Mouse (Mus musculus): ENCODE measurements around the gene Clstn3.

Gene Clstn3

DNA sequence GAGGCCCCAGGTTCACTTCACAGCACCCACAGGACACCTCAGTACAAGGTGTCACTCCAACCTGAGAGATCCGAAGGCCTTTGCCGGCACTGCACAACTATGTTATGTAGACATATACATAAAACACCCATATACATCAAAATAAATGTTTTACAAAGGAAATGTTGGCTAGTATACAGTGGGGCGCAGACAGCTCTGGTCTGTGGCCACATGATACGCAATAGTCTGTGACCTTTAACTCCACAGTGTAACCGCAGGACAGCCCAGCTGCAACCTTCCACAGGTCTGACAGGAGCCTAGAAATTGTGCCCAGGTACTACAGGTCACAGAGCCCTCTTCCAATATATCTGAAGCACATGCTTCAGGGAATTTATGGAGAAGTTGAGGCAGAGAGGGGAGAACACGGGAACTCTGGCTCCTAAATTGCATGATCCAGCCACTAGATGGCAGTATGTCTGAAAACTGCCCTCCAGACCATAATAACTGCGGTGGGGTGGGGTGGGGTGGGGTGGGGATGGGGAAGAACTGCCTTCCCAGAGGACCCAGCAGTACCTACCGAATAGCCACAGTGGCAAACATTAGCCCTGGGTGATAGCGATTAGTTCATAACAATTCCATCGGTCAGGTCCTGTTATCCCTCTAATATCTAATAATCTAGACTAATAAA lies 16.3 kb downstream of the Clstn3 start:
- no peak for DNase-seq (ENCODE audit: low spot score)

DNA sequence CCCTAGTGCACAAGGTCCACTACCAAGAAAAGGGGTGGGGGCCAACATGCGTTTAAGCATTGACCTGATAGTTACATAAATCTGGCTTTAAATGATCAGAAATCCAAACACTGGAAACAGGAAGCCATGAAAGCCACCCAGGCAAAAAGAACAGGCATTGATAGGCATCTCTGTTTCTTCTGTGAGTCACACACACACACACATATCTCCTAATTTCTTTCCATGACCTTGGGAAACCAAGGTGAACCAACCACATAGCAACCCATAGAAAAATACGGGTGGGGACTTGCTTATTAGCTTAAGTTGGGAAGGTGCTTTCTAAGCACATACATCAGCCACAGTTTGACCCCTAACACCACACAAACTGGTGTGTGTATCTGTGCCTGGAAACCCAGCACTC lies 17.2 kb downstream of the Clstn3 start:
- no peak for DNase-seq (ENCODE audit: low spot score)

GRCm38 (mm10) chr6:124446459-124446858 lies 18.1 kb downstream of the Clstn3 start:
- no peak for DNase-seq (ENCODE audit: low spot score)

DNA sequence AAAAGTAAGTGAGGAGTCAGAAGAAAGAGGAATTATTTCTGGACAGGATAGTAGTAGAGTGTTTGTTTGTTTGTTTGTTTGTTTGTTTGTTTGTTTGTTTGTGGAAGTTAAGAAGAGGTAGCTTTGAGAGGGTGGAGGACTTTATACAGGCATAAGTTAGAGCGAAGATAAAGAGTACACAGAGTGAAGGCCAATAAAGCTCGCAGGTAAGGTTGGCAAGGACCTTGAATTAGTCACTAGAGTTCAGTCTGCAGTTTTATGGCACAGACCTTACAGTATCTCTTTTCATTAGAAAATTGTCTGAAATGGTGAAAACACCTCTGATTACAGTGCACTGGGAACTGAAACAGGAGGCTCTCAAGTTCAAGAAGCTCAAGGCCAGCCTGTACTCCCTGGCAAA lies 18.6 kb downstream of the Clstn3 start:
- no peak for DNase-seq (ENCODE audit: low spot score)

DNA sequence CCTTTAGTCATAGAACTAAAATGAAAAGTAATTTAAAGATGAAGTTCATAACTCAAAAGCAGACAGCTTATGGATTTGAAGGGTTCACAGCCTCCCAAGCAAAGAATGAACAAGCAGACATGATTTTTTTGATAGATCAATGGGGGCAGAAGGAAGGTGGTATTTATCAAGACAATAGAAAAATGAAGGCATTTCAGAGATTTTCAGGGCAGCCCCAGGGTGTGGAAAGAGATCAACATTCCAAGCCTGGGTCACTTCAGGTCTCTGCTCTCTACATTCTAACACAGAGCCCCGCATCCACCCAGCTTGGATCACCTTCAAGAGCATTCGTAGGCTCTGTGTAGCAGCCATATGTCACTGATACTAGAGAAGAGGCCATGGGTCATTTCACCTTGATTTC lies 21.3 kb downstream of the Clstn3 start:
- DNase-seq (ENCODE audit: low spot score): no peak

DNA sequence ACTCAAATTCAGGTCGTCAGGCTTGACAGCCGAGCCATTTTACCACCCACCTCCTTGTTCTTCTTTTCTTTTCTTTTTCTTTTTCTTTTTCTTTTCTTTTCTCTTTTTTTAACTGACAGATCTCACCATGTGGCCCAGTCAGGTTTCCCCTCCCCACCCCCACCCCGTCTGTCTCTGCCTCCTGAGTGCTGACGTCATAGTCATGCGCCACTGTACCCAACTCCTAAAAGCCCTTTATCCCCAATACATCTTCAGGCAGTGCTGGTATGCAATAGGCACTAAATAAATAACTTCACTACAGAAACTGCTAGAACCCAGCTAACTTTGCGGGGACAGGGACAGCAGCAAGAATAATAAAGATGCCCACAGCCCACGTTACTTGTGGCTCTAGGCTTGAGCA lies 28.3 kb downstream of the Clstn3 start:
- no peak for DNase-seq (ENCODE audit: low spot score)

DNA sequence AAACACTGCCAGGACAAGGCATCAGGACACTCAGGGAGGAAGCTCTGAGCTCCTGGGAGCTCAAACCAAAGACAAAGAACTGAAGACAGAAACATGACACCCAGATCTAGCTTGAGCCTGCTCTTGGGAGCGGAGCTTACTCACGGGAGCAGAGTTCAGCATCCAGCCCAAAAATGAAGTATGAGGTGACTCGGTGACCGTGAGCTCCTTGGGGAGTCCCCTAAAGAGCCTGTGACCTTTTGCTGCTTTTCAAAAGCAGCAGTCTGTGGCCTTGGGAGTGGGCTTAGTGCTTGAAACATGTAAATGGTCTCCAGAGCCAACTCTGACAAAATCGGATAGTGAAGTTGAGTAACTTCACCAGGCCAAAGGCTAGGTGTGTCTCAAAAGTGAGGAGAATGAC lies 29.4 kb downstream of the Clstn3 start:
- no peak for DNase-seq (ENCODE audit: low spot score)

DNA sequence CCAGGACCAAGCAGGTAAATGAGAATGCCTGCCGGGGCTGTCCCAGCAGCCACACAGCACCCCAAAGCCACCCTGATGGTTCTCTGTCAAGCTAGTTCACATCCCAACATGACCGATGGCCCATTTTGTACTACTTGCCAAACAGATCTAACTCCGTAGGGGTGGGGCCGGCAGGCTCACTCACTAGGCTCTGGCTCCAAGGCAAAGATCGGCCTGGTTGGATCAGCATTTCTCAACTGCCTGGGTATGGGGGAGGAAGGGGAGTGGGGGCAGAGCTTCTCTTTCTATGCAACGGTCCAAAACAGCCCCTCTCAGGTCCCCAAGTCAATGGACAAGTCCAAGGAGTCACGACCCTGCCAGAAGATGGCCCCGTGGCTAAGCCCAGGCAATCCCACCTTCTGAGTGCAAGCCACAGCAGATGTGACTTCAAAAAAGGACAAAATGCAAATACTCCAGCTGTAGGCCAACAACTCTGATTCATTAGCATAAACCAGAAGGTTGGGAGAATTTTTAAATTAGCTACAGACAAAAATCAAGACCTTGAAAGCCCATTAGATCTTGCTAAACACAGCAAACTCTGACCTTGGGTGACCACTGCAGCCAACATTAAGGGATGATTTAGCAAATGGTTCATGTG lies 30.8 kb downstream of the Clstn3 start:
- DNase-seq (ENCODE audit: low spot score): no peak

DNA sequence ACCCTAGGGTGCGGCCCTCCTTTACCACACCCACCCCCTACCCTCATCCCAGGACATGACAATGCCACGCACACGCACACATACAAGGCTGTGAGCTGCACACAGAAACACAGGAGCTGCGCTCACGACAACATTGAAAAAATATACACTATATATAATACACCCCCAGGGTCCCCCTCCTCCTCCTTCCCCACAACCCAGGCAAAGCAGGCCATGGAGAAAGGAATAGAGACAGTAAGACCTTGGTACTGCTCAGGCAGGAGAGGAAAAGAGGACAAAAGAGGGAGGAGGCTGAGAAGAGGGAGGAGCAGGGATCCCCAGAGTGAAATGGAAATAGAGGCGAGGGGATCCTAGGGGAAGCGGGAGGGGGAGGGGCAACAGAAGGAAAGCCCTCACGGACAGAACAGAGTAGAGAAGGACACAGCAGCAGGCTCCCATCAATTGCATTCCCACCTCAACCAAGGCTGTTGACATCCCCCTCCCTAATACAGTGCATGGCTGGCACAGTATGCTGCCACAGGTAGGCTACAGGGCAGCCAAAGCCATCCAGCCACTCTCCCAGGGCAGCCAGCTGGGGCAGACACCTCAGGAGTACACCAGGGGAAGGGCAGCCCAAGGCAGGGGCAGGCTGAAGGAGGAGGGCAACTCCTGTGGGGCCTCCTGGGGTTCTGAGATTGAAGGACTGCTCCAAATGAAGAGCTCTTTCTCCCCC lies 33.7 kb downstream of the Clstn3 start:
- DNase-seq (ENCODE audit: low spot score): no peak

DNA sequence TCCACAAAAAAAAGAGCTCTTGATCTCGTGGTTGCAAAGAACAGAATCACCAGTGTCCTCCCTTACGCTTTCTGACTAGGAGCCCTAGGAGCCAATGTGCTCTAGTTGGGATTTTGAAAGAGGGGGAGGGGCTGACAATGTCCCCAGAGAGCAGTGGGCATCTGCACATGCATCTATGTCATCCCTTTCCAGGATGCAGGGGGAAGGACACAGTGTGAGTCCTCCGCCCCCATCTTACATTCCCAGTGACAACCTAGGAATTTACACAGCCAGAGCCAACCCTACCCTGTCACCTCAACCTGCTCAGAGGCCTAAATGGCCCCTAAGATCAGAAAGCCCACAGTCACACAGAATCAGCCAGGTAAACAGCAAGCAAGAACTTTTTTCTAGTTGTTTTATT lies 34.2 kb downstream of the Clstn3 start:
- DNase-seq (ENCODE audit: low spot score): no peak

DNA sequence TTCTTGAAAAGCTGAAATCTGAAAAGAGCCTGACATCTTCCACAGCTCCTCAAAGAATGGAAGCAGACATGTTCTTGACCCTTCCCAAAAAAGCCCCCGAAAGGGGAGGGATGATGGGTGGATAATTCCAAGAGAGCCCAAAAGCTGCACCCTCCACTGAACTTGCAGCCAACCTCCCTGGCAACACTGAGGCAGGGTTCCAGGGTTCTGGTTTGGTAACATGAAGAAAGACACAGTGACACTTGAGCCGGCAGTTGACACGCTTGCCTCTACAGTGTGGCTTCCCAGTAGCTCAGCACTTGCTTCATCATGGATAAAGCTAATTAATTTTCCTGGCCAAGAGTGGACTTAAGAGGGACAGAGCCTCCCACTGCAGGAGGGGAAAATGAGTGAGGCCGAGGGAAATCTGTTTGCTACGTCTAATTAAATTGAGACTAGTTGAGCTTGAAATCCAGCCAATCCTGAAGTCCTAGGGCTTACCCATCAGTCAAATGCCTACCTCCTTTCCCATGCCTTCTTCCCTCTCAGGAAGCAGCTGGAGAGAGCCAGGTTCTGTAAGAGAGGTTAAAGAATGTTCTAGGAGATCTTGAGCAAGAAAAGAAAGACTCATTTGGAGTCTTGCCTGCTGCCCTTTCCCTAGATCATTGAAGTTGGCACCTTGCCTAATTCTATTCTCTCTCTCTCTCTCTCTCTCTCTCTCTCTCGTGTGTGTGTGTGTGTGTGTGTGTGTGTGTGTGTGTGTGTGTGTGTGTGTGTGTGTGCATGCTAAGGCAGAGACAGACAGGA lies 36.6 kb downstream of the Clstn3 start:
- DNase-seq (ENCODE audit: low spot score): no peak

DNA sequence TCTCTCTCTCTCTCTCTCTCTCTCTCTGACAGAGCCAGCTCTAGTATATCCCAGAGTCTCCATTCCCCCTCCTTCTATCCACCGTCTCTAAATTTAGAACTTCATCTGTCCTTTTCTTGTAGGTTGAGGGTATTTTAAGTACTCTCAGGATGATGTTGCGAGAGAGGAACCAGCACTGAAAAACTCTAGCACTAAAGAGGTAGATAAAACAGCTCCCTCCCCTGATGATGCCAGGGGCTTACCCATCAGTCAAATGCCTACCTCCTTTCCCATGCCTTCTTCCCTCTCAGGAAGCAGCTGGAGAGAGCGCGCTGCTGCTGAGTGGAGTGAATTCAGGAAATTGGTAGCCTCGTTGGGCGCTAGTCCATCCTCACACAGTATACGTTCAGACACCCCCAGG lies 37.3 kb downstream of the Clstn3 start:
- no peak for DNase-seq (ENCODE audit: low spot score)

DNA sequence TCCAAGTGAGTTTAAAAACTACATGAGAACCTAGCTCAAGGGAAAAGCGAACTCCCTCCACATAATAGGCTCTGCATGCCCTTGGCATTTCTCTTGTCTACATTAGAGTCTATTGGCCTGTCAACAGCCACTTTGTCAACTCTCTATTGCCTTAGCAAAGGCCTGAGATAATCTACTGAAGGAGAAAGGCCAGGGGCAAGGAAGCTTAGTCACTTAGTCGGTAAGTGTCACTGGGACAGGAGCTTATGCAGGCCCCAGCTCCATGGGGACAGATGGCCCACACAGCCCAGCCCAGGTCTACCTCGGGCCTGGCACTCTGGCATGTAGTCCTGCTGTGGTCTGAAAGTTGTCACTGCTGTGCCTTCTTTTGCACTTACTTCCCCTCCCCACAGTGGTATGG lies 38.0 kb downstream of the Clstn3 start:
- no peak for DNase-seq (ENCODE audit: low spot score)

DNA sequence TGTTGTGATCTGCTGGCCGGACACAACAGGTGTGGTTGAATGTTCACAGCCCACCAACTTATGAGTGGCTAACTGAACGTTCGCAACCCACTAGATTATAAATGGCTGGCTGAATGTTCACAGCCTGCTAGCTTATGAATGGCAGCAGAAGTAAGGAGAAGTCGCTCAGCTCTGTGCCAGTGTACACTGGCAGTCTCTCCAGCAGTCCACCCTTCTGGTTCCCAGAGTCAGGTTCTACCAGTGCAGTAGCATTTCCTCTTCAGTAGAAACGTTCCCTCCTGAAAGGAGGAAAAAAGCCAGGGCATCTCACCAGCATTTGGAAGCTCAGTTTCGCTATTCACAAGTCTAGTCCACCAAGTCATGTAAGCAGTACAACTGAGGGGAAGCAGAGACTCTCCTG lies 39.1 kb downstream of the Clstn3 start:
- no peak for DNase-seq (ENCODE audit: low spot score)

DNA sequence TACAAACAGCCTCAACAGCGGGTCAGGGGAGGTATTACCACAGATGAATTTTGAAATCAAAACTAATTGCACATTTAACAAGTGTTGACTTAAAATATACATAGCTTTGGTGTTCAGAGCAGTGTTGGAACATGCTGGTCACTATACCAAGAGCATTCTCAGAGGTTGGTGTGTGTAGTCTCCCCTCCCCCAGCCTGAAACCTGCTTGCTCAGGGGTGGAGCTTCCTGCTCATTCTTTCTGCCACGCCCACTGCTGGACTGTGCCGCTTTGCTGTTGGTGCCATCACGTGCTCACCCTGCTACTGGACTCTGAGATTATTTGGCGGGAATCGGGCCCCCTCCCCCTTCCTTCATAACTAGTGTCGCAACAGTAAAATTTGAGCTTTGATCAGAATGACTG lies 39.6 kb downstream of the Clstn3 start:
- peak; percentile 19 for DNase-seq (ENCODE audit: low spot score)

GRCm38 (mm10) chr6:124424068-124424498 lies 40.5 kb downstream of the Clstn3 start:
- no peak for DNase-seq (ENCODE audit: low spot score)

- DNase-seq (ENCODE audit: low spot score): no peak
Observed at GRCm38 (mm10) chr6:124418686-124419085, 45.9 kb downstream of the Clstn3 start.

- peak; percentile 76 for DNase-seq (ENCODE audit: low spot score)
Observed at GRCm38 (mm10) chr6:124415347-124416088, 49.1 kb downstream of the Clstn3 start.

DNA sequence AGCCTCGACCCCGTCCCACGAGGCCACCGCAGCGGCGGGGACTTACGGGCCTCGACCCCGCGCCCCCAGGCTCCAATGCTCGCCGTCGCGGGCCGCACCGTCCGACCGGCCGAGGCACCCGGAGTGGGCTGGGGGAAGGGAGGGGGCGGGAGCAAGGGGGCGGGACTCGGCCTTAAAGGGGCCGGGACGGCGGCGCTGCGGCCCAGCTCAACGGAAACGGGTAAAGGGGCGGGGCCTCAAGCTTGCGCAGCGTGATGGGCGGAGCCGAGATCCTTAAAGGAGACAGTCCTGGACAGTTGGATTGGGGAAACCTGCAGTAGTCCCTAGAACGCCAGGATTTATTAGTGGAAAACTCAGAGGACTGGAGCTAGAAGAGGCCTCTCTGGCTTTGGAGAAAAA lies 49.7 kb downstream of the Clstn3 start, which contains the start of gene Pex5:
TSS of gene Pex5 (minus strand) at position 141 of the 399 bp plus-strand sequence.
- peak; percentile 84 for DNase-seq (ENCODE audit: low spot score)

DNA sequence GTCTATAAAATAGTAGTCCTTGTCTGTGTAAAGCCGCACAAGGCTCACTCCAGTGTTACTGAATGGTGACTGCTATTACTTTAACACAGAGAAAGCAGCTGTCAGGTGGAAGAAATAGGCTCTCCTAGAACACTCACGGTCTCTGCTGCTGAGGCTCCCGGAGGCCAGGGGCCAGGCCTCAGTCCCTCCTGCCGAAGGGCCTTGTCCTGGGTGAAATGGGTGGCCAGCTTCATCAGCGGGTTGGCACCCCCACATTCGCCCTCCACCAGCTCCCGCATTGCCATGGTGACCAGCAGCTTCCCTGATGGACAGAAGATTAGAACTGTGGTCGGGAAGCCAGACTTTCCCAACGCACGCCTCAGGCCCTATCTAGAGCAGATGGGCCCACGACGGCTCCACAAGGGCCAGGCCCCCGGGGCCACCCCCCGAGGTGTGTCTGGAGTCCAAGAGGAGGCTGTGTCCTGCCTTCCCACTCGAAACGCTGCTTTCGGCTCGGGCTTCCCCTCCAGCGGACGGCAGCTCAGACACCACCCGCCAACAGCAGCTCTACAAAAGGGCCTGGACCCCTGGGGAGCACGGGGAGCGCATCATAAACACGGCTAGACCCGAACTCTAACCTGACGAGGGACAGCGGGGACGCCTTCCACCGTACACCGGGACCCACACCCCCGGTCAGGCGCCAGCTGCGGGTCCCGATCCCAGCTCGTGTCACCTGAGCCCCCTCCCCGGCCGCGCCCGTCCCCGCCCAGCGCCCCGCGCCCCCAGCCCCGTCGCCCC lies 50.3 kb downstream of the Clstn3 start:
- DNase-seq (ENCODE audit: low spot score): peak; percentile 42

GRCm38 (mm10) chr6:124413770-124414149 lies 50.8 kb downstream of the Clstn3 start:
- DNase-seq (ENCODE audit: low spot score): no peak
